Mouse (Mus musculus) liver, postnatal 0 days (tissue): Measurements from ENCODE around the gene Chat.

ENCODE experiments used
- CTCF ChIP-seq: sonication (generic); IDR thresholded peaks from 2 replicates; pipeline ENCODE4 v1.5.1; 2016; ENCODE audit warnings: antibody characterized with exemption, low read depth
- EP300 ChIP-seq: IDR thresholded peaks from 2 replicates; pipeline ENCODE4 v1.6.1; 2016; ENCODE audit warnings: antibody characterized with exemption, low read depth, mild to moderate bottlenecking

DNA sequence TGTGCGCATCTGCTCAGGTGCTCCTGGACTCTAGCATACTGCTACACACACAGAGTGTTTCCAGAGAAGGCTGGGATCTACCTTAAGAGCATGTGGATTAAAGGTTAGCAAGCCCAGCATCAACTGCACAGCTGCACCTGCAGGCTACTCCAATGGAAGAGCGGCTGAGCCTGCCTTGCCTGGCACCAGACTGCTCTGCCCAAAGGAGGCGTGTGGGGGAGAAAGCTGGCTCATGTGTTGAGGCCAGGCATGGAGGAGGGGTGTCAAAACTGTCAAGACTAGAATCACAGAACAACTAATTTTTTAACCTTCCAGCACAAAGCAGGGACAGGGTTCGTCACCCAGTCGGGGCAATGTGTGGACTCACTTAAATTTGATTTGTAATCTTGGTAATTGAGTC lies 53.7 kb downstream of the Chat start:
- TF ChIP-seq CTCF (no peak), EP300 (no peak)
